Mouse (Mus musculus): Measurements from ENCODE around the gene Pgm5. TPM values are rescaled to one million over a fixed set of nuclear protein-coding genes. Genes with fewer than 3 reads are reported as not detected.

The Pgm5 gene
- total RNA-seq, 2 experiments from 2014 or later = not detected

- ATAC-seq (replicated peaks; ENCODE audit: low FRiP score, low TSS enrichment, poor library complexity, severe bottlenecking) = no peak
Measured at GRCm38 (mm10) chr19:24785898-24786297, 75.8 kb downstream of the Pgm5 start.

- ATAC-seq (replicated peaks; ENCODE audit: low FRiP score, low TSS enrichment, poor library complexity, severe bottlenecking) = no peak
Measured at GRCm38 (mm10) chr19:24785056-24785675, 76.5 kb downstream of the Pgm5 start.

- ATAC-seq (replicated peaks; ENCODE audit: low FRiP score, low TSS enrichment, poor library complexity, severe bottlenecking) = no peak
Measured at GRCm38 (mm10) chr19:24783736-24784135, 77.9 kb downstream of the Pgm5 start.

GRCm38 (mm10) chr19:24779996-24780395 lies 81.7 kb downstream of the Pgm5 start:
- no peak for ATAC-seq (replicated peaks; ENCODE audit: low FRiP score, low TSS enrichment, poor library complexity, severe bottlenecking)

GRCm38 (mm10) chr19:24770345-24770744 lies 91.3 kb downstream of the Pgm5 start:
- no peak for ATAC-seq (replicated peaks; ENCODE audit: low FRiP score, low TSS enrichment, poor library complexity, severe bottlenecking)

- no peak for ATAC-seq (replicated peaks; ENCODE audit: low FRiP score, low TSS enrichment, poor library complexity, severe bottlenecking)
Measured at GRCm38 (mm10) chr19:24767401-24767800, 94.3 kb downstream of the Pgm5 start.

- no peak for ATAC-seq (replicated peaks; ENCODE audit: low FRiP score, low TSS enrichment, poor library complexity, severe bottlenecking)
Measured at GRCm38 (mm10) chr19:24762473-24763149, 99.0 kb downstream of the Pgm5 start.

- no peak for ATAC-seq (replicated peaks; ENCODE audit: low FRiP score, low TSS enrichment, poor library complexity, severe bottlenecking)
Measured at GRCm38 (mm10) chr19:24756627-24757026, 105.0 kb downstream of the Pgm5 start.

GRCm38 (mm10) chr19:24754440-24754785 lies 107.2 kb downstream of the Pgm5 start:
- no peak for ATAC-seq (replicated peaks; ENCODE audit: low FRiP score, low TSS enrichment, poor library complexity, severe bottlenecking)

GRCm38 (mm10) chr19:24753617-24754439 lies 107.8 kb downstream of the Pgm5 start:
- ATAC-seq (replicated peaks; ENCODE audit: low FRiP score, low TSS enrichment, poor library complexity, severe bottlenecking) = no peak

GRCm38 (mm10) chr19:24752873-24753538 lies 108.6 kb downstream of the Pgm5 start:
- ATAC-seq (replicated peaks; ENCODE audit: low FRiP score, low TSS enrichment, poor library complexity, severe bottlenecking) = no peak

GRCm38 (mm10) chr19:24746266-24746875 lies 115.3 kb downstream of the Pgm5 start:
- no peak for ATAC-seq (replicated peaks; ENCODE audit: low FRiP score, low TSS enrichment, poor library complexity, severe bottlenecking)

GRCm38 (mm10) chr19:24742606-24743005 lies 119.0 kb downstream of the Pgm5 start:
- no peak for ATAC-seq (replicated peaks; ENCODE audit: low FRiP score, low TSS enrichment, poor library complexity, severe bottlenecking)

- no peak for ATAC-seq (replicated peaks; ENCODE audit: low FRiP score, low TSS enrichment, poor library complexity, severe bottlenecking)
Measured at GRCm38 (mm10) chr19:24738786-24739185, 122.9 kb downstream of the Pgm5 start.

- ATAC-seq (replicated peaks; ENCODE audit: low FRiP score, low TSS enrichment, poor library complexity, severe bottlenecking) = no peak
Measured at GRCm38 (mm10) chr19:24738026-24738425, 123.6 kb downstream of the Pgm5 start.

- ATAC-seq (replicated peaks; ENCODE audit: low FRiP score, low TSS enrichment, poor library complexity, severe bottlenecking) = no peak
Measured at GRCm38 (mm10) chr19:24735484-24736128, 126.0 kb downstream of the Pgm5 start.

- ATAC-seq (replicated peaks; ENCODE audit: low FRiP score, low TSS enrichment, poor library complexity, severe bottlenecking) = no peak
Measured at GRCm38 (mm10) chr19:24730661-24731060, 131.0 kb downstream of the Pgm5 start.

GRCm38 (mm10) chr19:24724362-24724761 lies 137.3 kb downstream of the Pgm5 start:
- ATAC-seq (replicated peaks; ENCODE audit: low FRiP score, low TSS enrichment, poor library complexity, severe bottlenecking) = no peak

- no peak for ATAC-seq (replicated peaks; ENCODE audit: low FRiP score, low TSS enrichment, poor library complexity, severe bottlenecking)
Measured at GRCm38 (mm10) chr19:24720448-24720847, 141.2 kb downstream of the Pgm5 start.
